Mouse (Mus musculus) stomach, embryonic 15.5 days (tissue): ENCODE data around the gene Ints12. TPM values are rescaled to one million over a fixed set of nuclear protein-coding genes. Genes with fewer than 3 reads are reported as not detected.

ENCODE experiments used
- ATAC-seq: fragments of 200-750 bp; cut with Nextera tagmentation; 2 replicates; pipeline ENCODE4 v1.8.0; 2017; ENCODE audit warnings: low read depth, moderate number of reproducible peaks, moderate TSS enrichment; ENCODE audit not compliant: insufficient read depth, low FRiP score
- H3K27ac ChIP-seq: fragments of 300-500 bp; sonication (generic); 2 replicates; pipeline ENCODE4 v1.5.1; 2015; ENCODE audit warnings: mild to moderate bottlenecking, inconsistent platforms
- H3K27me3 ChIP-seq: fragments of 300-500 bp; sonication (generic); replicated peaks from 2 replicates; pipeline ENCODE4 v1.6.1; 2015; ENCODE audit warnings: inconsistent platforms
- H3K36me3 ChIP-seq: fragments of 300-500 bp; sonication (generic); 2 replicates; pipeline ENCODE4 v1.6.1; 2015; ENCODE audit warnings: inconsistent platforms
- H3K4me1 ChIP-seq: fragments of 300-500 bp; sonication (generic); 2 replicates; pipeline ENCODE4 v1.6.1; 2015; ENCODE audit warnings: inconsistent platforms
- H3K4me2 ChIP-seq: fragments of 300-500 bp; sonication (generic); 2 replicates; pipeline ENCODE4 v1.6.1; 2015; ENCODE audit warnings: mild to moderate bottlenecking, inconsistent platforms
- H3K4me3 ChIP-seq: fragments of 300-500 bp; sonication (generic); replicated peaks from 2 replicates; pipeline ENCODE4 v1.5.1; 2015; ENCODE audit warnings: inconsistent platforms
- H3K9ac ChIP-seq: fragments of 300-500 bp; sonication (generic); 2 replicates; pipeline ENCODE4 v1.6.1; 2015; ENCODE audit warnings: inconsistent platforms
- H3K9me3 ChIP-seq: fragments of 300-500 bp; sonication (generic); 2 replicates; pipeline ENCODE4 v1.6.1; 2016; ENCODE audit warnings: inconsistent platforms
- WGBS: fragments of 180-500 bp; shearing (Covaris S2); methylation state at CpG from one replicate; pipeline ENCODE4 v1.1.7; 2015; 5-methylcytosine and 5-hydroxymethylcytosine counted together
- polyA plus RNA-seq: library from polyadenylated mRNA; unstranded; fragments of >200 nt; fragmentation: Nextera tagmentation; extraction: Ambion mirVana; gene quantifications from 2 replicates; pipeline ENCODE4 v1.2.1, GENCODE M21; 2015

Gene Ints12
- polyA plus RNA-seq, 1 experiment from 2014 or later = 20.9 TPM

DNA sequence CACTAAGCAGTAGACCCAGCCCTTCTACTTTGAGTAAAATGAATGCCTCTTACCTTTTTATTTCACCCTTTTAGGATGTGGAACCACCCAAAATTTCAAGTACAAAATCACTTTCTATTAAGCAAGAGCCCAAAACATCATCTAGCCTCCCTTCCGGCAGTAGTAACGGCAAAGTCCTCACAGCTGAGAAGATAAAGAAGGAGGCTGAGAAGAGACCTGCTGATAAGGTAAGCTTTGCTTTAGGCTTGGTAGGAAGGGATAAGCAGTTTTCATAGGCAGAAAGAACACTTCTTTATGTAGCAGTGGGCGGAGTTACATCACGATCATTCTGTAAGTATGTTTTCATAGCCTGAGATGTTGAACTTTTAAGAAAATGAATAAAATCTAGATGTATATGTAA is 6.7 kb downstream of the Ints12 start:
- H3K27me3 ChIP-seq = no peaks in the 10 kb centered on the region
- peaks cover 15% of the 10 kb centered on the region; the same call in 1 of the 2 replicates for H3K36me3 ChIP-seq
- H3K9ac ChIP-seq = no peak overlapping the region
- 83% methylated on average over 4 of the region's 4 CpGs for WGBS
- no peaks in the 10 kb centered on the region for H3K9me3 ChIP-seq
- no peak for ATAC-seq
- peaks cover 3% of the 10 kb centered on the region; the same call in 1 of the 2 replicates for H3K4me1 ChIP-seq
- no peak overlapping the region for H3K4me2 ChIP-seq
- H3K4me3 ChIP-seq = no peak overlapping the region
- no peak overlapping the region; the same call in 1 of the 2 replicates for H3K27ac ChIP-seq

DNA sequence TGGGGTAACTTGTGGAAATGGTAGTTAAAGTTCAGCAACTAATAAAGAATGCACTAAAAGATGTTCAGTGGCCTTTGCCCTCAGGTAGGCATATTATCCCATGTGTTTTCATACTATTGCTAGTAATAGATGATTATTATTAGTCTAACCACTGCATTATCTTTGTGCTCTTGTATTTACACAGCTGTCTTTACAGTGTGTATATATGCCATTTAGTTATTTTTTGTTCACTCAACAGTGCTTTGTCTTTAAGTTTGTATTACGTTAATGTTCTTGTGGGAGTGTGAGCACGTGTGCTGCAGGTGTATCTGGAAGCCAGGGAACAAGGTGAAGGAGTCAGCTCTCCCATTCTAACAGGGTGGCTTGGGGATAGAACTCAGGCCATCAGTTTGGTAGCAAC is 7.3 kb downstream of the Ints12 start:
- ATAC-seq = peak; percentile 66; the same call in 1 of the 2 replicates
- H3K4me1 ChIP-seq = no peaks in the 10 kb centered on the region
- H3K27ac ChIP-seq = no peak overlapping the region
- no peaks in the 10 kb centered on the region for H3K9me3 ChIP-seq
- peaks cover 19% of the 10 kb centered on the region; the same call in 1 of the 2 replicates for H3K36me3 ChIP-seq
- H3K4me2 ChIP-seq = no peak overlapping the region
- no peak overlapping the region for H3K4me3 ChIP-seq
- no peaks in the 10 kb centered on the region for H3K27me3 ChIP-seq
- H3K9ac ChIP-seq = no peak overlapping the region
- 59% methylated on average over 2 of the region's 2 CpGs for WGBS

DNA sequence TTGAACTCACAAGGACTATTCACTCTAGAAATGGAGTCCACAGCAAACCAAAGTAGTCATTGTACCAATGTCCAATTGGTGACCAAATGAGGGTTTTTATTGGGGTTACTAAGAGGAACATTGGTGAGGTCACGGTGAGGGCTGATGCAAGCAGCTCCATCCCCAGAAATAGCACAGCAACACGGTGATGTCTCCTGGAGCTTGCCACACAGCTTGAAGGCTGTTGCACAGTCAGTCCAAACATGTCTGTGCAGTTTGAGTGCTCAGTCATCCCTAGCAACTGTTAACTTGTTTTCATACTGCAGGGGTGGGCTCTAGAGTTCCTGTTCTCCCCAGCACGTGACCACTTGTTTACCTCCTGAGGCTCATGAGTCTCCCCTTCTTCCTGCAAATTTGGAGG is 12.1 kb downstream of the Ints12 start:
- no peak overlapping the region for H3K9ac ChIP-seq
- no peak overlapping the region for H3K4me2 ChIP-seq
- WGBS = 88% methylated on average over 3 of the region's 3 CpGs
- no peaks in the 10 kb centered on the region for H3K4me1 ChIP-seq
- no peak overlapping the region for H3K27ac ChIP-seq
- peaks cover 31% of the 10 kb centered on the region for H3K36me3 ChIP-seq
- no peak overlapping the region for H3K4me3 ChIP-seq
- no peaks in the 10 kb centered on the region for H3K9me3 ChIP-seq
- no peaks in the 10 kb centered on the region for H3K27me3 ChIP-seq
- no peak for ATAC-seq

- H3K36me3 ChIP-seq = peaks cover 35% of the 10 kb centered on the region
- H3K4me3 ChIP-seq = no peak overlapping the region
- 75% methylated on average over 3 of the region's 3 CpGs for WGBS
- H3K9ac ChIP-seq = no peak overlapping the region
- no peak overlapping the region for H3K27ac ChIP-seq
- H3K9me3 ChIP-seq = no peaks in the 10 kb centered on the region
- no peak for ATAC-seq
- no peaks in the 10 kb centered on the region for H3K4me1 ChIP-seq
- H3K27me3 ChIP-seq = no peaks in the 10 kb centered on the region
- no peak overlapping the region for H3K4me2 ChIP-seq
These were observed 12.8 kb downstream of the Ints12 start for GRCm38 (mm10) chr3:133104436-133104835.

DNA sequence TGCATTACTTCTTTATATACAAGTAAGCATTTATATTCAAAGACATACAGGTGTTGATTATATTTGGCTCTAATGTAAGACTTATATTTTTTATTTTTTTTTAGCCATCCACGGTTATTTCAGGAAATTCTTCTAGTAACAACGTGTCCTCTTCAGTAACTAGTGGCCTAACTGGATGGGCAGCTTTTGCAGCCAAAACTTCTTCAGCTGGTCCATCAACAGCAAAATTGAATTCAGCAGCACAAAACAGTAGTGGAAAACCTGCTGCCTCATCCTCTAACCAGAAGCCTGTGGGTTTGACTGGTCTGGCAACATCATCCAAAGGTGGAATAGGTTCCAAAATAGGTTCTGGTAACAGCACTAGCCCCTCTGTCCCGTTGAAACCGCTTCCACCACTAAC is 17.1 kb downstream of the Ints12 start:
- H3K9me3 ChIP-seq = no peaks in the 10 kb centered on the region
- H3K4me1 ChIP-seq = no peaks in the 10 kb centered on the region
- peaks cover 24% of the 10 kb centered on the region for H3K36me3 ChIP-seq
- no peak overlapping the region for H3K9ac ChIP-seq
- H3K27me3 ChIP-seq = no peaks in the 10 kb centered on the region
- no peak overlapping the region for H3K4me3 ChIP-seq
- no peak overlapping the region for H3K27ac ChIP-seq
- H3K4me2 ChIP-seq = no peak overlapping the region
- 88% methylated on average over 4 of the region's 4 CpGs for WGBS
- ATAC-seq = no peak

DNA sequence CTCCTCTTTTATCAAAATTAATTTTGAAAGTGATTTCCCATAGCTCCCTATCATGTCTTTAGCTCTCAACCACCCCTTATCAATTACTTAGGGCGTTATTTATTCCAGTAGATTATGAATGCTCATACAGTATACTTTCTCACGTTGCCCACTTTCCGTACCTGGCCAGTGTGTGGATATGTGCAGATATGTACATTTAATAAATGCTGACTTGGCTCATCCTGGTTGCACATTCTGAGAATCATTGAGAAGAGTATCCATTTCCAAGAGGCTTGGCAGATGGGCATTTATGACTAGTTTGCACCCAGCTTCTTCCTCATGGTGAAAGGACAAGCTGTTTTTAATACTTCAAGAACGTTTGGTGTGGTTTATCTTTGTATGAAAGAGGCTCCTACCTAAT is 18.2 kb downstream of the Ints12 start:
- Histone ChIP-seq H3K4me1 (no peaks in the 10 kb centered on the region), H3K36me3 (peaks cover 20% of the 10 kb centered on the region), H3K27me3 (no peaks in the 10 kb centered on the region), H3K27ac (no peak overlapping the region), H3K4me3 (no peak overlapping the region), H3K9me3 (no peaks in the 10 kb centered on the region), H3K9ac (no peak overlapping the region), H3K4me2 (no peak overlapping the region)
- 90% methylated on average over 4 of the region's 4 CpGs for WGBS
- no peak for ATAC-seq

DNA sequence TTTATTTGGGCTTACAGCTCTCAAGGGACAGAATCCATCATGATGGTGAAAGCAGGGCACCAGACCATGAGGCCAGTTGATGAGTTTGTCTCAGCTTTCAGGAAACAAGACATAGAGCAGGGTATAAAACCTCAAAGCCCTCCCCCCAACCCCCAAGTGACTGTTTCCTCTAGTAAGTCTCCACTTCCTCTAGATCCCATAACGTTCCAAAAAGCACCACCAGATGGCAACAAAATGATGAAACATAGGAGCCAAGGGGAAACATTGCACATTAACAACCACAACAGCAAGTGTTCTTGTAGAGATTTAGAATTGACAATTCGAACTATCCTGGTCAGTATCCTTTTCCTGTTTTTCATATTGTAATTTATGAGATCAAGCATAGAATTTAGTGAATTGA is 20.1 kb downstream of the Ints12 start:
- H3K4me2 ChIP-seq = no peak overlapping the region
- no peak for ATAC-seq
- H3K27me3 ChIP-seq = no peaks in the 10 kb centered on the region
- peaks cover 7% of the 10 kb centered on the region for H3K36me3 ChIP-seq
- no peak overlapping the region for H3K9ac ChIP-seq
- H3K4me1 ChIP-seq = no peaks in the 10 kb centered on the region
- no peak overlapping the region for H3K4me3 ChIP-seq
- WGBS = 32% methylated on average over 2 of the region's 2 CpGs
- no peak overlapping the region for H3K27ac ChIP-seq
- no peaks in the 10 kb centered on the region for H3K9me3 ChIP-seq

- Histone ChIP-seq H3K4me2 (no peak overlapping the region), H3K4me1 (no peaks in the 10 kb centered on the region), H3K27me3 (no peaks in the 10 kb centered on the region), H3K9ac (no peak overlapping the region), H3K4me3 (no peak overlapping the region), H3K27ac (no peak overlapping the region), H3K9me3 (no peaks in the 10 kb centered on the region), H3K36me3 (peaks cover 5% of the 10 kb centered on the region)
- 65% methylated on average over 1 of the region's 1 CpGs for WGBS
- no peak for ATAC-seq
These were observed 21.6 kb downstream of the Ints12 start for GRCm38 (mm10) chr3:133113281-133113680.

- H3K9ac ChIP-seq = no peak overlapping the region
- H3K9me3 ChIP-seq = no peaks in the 10 kb centered on the region
- no peaks in the 10 kb centered on the region for H3K36me3 ChIP-seq
- WGBS = 87% methylated on average over 5 of the region's 5 CpGs
- H3K4me3 ChIP-seq = no peak overlapping the region
- H3K4me1 ChIP-seq = no peaks in the 10 kb centered on the region
- no peaks in the 10 kb centered on the region for H3K27me3 ChIP-seq
- ATAC-seq = no peak
- no peak overlapping the region for H3K4me2 ChIP-seq
- H3K27ac ChIP-seq = no peak overlapping the region
These were observed 39.7 kb downstream of the Ints12 start for GRCm38 (mm10) chr3:133131372-133131771.

GRCm38 (mm10) chr3:133132611-133133010 is 41.0 kb downstream of the Ints12 start:
- no peak overlapping the region for H3K9ac ChIP-seq
- 74% methylated on average over 8 of the region's 8 CpGs for WGBS
- H3K36me3 ChIP-seq = no peaks in the 10 kb centered on the region
- no peak overlapping the region for H3K4me3 ChIP-seq
- no peak overlapping the region for H3K27ac ChIP-seq
- H3K4me2 ChIP-seq = no peak overlapping the region
- H3K27me3 ChIP-seq = no peaks in the 10 kb centered on the region
- no peaks in the 10 kb centered on the region for H3K9me3 ChIP-seq
- H3K4me1 ChIP-seq = no peaks in the 10 kb centered on the region
- no peak for ATAC-seq

- Histone ChIP-seq H3K36me3 (no peaks in the 10 kb centered on the region), H3K27ac (no peak overlapping the region), H3K9me3 (no peaks in the 10 kb centered on the region), H3K4me2 (no peak overlapping the region), H3K27me3 (no peaks in the 10 kb centered on the region), H3K4me1 (no peaks in the 10 kb centered on the region), H3K9ac (no peak overlapping the region), H3K4me3 (no peak overlapping the region)
- ATAC-seq = no peak
- WGBS = 82% methylated on average over 6 of the region's 6 CpGs
These were observed 50.2 kb downstream of the Ints12 start for GRCm38 (mm10) chr3:133141877-133142276.

GRCm38 (mm10) chr3:133144511-133145147 is 53.0 kb downstream of the Ints12 start:
- Histone ChIP-seq H3K4me3 (no peak overlapping the region), H3K4me2 (no peak overlapping the region), H3K9ac (no peak overlapping the region), H3K4me1 (no peaks in the 10 kb centered on the region), H3K27ac (no peak overlapping the region), H3K27me3 (no peaks in the 10 kb centered on the region), H3K36me3 (no peaks in the 10 kb centered on the region), H3K9me3 (no peaks in the 10 kb centered on the region)
- no peak for ATAC-seq
- 76% methylated on average over 6 of the region's 6 CpGs for WGBS

- Histone ChIP-seq H3K36me3 (no peaks in the 10 kb centered on the region), H3K4me3 (no peak overlapping the region), H3K9ac (no peak overlapping the region), H3K27ac (no peak overlapping the region), H3K4me1 (no peaks in the 10 kb centered on the region), H3K4me2 (no peak overlapping the region), H3K27me3 (no peaks in the 10 kb centered on the region), H3K9me3 (no peaks in the 10 kb centered on the region)
- WGBS = 85% methylated on average over 6 of the region's 6 CpGs
- ATAC-seq = no peak
These were observed 60.0 kb downstream of the Ints12 start for GRCm38 (mm10) chr3:133151629-133152028.
